8 mouse cellular contexts compared by ENCODE assay signal in genomic region chr15:98093121-98094011, GRCm38 (mm10). TPM values are rescaled to one million over a fixed set of nuclear protein-coding genes. Genes with fewer than 3 reads are reported as not detected.
DNase-seq lines count a peak whose midpoint lies in the region; ATAC-seq and TF ChIP-seq lines count a peak whose summit lies in the region.

TSS of gene Senp1 (minus strand) at chr15:98093744.

- H3K4me1 ChIP-seq in CH12.LX (ENCODE audit: control insufficient read depth in 1 of 2, insufficient read depth in 2 of 2), result peaks cover 5 to 41% of the 10 kb centered on the region in 2 experiments
- H3K4me1 ChIP-seq in forebrain, embryonic 12.5 days, result peaks cover 19% of the 10 kb centered on the region
- H3K4me1 ChIP-seq in heart, postnatal 0 days (ENCODE audit: control insufficient read depth, insufficient read depth), result peaks cover 13% of the 10 kb centered on the region
- peaks cover 8% of the 10 kb centered on the region; the same call in 1 of the 2 replicates for H3K4me1 ChIP-seq in liver, postnatal 0 days (ENCODE audit: insufficient read depth)
- peaks cover 12% of the 10 kb centered on the region for H3K4me1 ChIP-seq in neural tube, embryonic 14.5 days (ENCODE audit: control insufficient read depth, insufficient read depth, low read length)

- H3K4me2 ChIP-seq in CH12.LX (ENCODE audit: insufficient read depth, low read depth, poor library complexity, severe bottlenecking), result peak within 1 kb of the TSS; percentile 98
- H3K4me2 ChIP-seq in forebrain, embryonic 12.5 days, result peak within 1 kb of the TSS; percentile 78
- peak within 1 kb of the TSS; percentile 76 for H3K4me2 ChIP-seq in heart, postnatal 0 days (ENCODE audit: low read depth, low read length)
- peak within 1 kb of the TSS; percentile 77 for H3K4me2 ChIP-seq in liver, postnatal 0 days (ENCODE audit: low read depth, low read length)
- H3K4me2 ChIP-seq in neural tube, embryonic 14.5 days (ENCODE audit: low read depth, low read length), result peak within 1 kb of the TSS; percentile 64

- peak within 1 kb of the TSS; percentile 89 for H3K27ac ChIP-seq in CH12.LX (ENCODE audit: insufficient read depth, low read depth)
- peak within 1 kb of the TSS; percentile 91 for H3K27ac ChIP-seq in forebrain, embryonic 12.5 days
- H3K27ac ChIP-seq in heart, postnatal 0 days (ENCODE audit: low read depth), result peak within 1 kb of the TSS; percentile 97
- H3K27ac ChIP-seq in liver, postnatal 0 days (ENCODE audit: low read depth), result peak within 1 kb of the TSS; percentile 98
- H3K27ac ChIP-seq in neural tube, embryonic 14.5 days (ENCODE audit: low read depth, low read length), result peak within 1 kb of the TSS; percentile 85

- in situ Hi-C loops in CH12.LX (cut with MboI; ENCODE audit: low pct_ligation_motif_present, low pct_unique_long_range_greater_than_20kb, low sequenced_read_pairs), result loop anchor here (5.0 kb wide), 1 partner anchor 59 kb away; no protein-coding TSS in a partner anchor

- peaks cover 0 to 14% of the 10 kb centered on the region in 2 experiments for H3K36me3 ChIP-seq in CH12.LX (replicated peaks in 1 of 2; ENCODE audit: control insufficient read depth in 1 of 2, insufficient read depth in 1 of 2, low read length in 1 of 2)
- 0 out of 2 replicates have a peak, but pooled peaks cover 3% of the 10 kb centered on the region for H3K36me3 ChIP-seq in forebrain, embryonic 12.5 days (replicated peaks)
- no peaks in the 10 kb centered on the region for H3K36me3 ChIP-seq in heart, postnatal 0 days (replicated peaks; ENCODE audit: control insufficient read depth, insufficient read depth, low read length)
- no peaks in the 10 kb centered on the region for H3K36me3 ChIP-seq in liver, postnatal 0 days (replicated peaks; ENCODE audit: insufficient read depth, low read length)
- no peaks in the 10 kb centered on the region for H3K36me3 ChIP-seq in neural tube, embryonic 14.5 days (ENCODE audit: control insufficient read depth, insufficient read depth, low read length)

- peak; percentile 92 for TF ChIP-seq POLR2A in CH12.LX (IDR thresholded peaks at IDR 0.05; ENCODE audit: low read depth, low read length)

- TF ChIP-seq EP300 in CH12.LX (IDR thresholded peaks at IDR 0.05; ENCODE audit: low read length), result 0 out of 2 replicates have a peak, but pooled peaks have one; percentile 31
- TF ChIP-seq EP300 in heart, postnatal 0 days (IDR thresholded peaks at IDR 0.05; ENCODE audit: low read depth), result peak; percentile 62; the same call in 1 of the 2 replicates
- TF ChIP-seq EP300 in liver, postnatal 0 days (IDR thresholded peaks at IDR 0.05; ENCODE audit: low read depth), result peak; percentile 51; the same call in 1 of the 2 replicates

- WGBS in forebrain, embryonic 12.5 days, result under 1% methylated on average over 56 of the region's 58 CpGs
- under 1% methylated on average over 48 of the region's 58 CpGs for WGBS in heart, postnatal 0 days
- 1% methylated on average over 57 of the region's 58 CpGs for WGBS in large intestine, adult 2 months
- under 1% methylated on average over 48 of the region's 58 CpGs for WGBS in liver, postnatal 0 days (ENCODE audit: insufficient replicate concordance)
- under 1% methylated on average over 51 of the region's 58 CpGs for WGBS in neural tube, embryonic 14.5 days

- H3K79me2 ChIP-seq in CH12.LX (replicated peaks; ENCODE audit: control insufficient read depth, extremely low read depth, insufficient read depth, poor library complexity, severe bottlenecking), result peaks cover 39% of the 10 kb centered on the region

- DNase-seq in CH12.LX (ENCODE audit: extremely low read depth), result peak; percentile 95
- peak; percentile 85 for DNase-seq in c-Kit-positive CD71-positive TER-119-negative erythroid progenitor cells, embryonic 14.5 days (ENCODE audit: low read depth)
- DNase-seq in heart, postnatal 0 days (ENCODE audit: low spot score), result peak; percentile 93
- peak; percentile 62 for DNase-seq in large intestine, adult 2 months (ENCODE audit: low read depth, low spot score)
- peak; percentile 93 for DNase-seq in liver, postnatal 0 days
- peak; percentile 92 for DNase-seq in testis, postnatal 10 days (ENCODE audit: low spot score)

- ATAC-seq in forebrain, embryonic 12.5 days (ENCODE audit: low FRiP score), result peak; percentile 90
- peak; percentile 91 for ATAC-seq in heart, postnatal 0 days (ENCODE audit: insufficient read depth, low read depth)
- ATAC-seq in liver, postnatal 0 days, result peak; percentile 95
- ATAC-seq in neural tube, embryonic 14.5 days (ENCODE audit: low read depth), result peak; percentile 93

- H3K27me3 ChIP-seq in CH12.LX (replicated peaks), result no peaks in the 10 kb centered on the region
- H3K27me3 ChIP-seq in forebrain, embryonic 12.5 days, result no peaks in the 10 kb centered on the region
- no peaks in the 10 kb centered on the region for H3K27me3 ChIP-seq in heart, postnatal 0 days (ENCODE audit: control insufficient read depth, insufficient read depth, low read length)
- no peaks in the 10 kb centered on the region for H3K27me3 ChIP-seq in liver, postnatal 0 days (ENCODE audit: insufficient read depth, low read length)
- no peaks in the 10 kb centered on the region for H3K27me3 ChIP-seq in neural tube, embryonic 14.5 days (ENCODE audit: control insufficient read depth, insufficient read depth, low read length)

- H3K9ac ChIP-seq in CH12.LX (ENCODE audit: insufficient read depth, low read depth), result peak within 1 kb of the TSS; percentile 99
- H3K9ac ChIP-seq in forebrain, embryonic 12.5 days, result peak within 1 kb of the TSS; percentile 91
- H3K9ac ChIP-seq in heart, postnatal 0 days (replicated peaks; ENCODE audit: low read depth, low read length), result peak within 1 kb of the TSS; percentile 82
- peak within 1 kb of the TSS; percentile 97 for H3K9ac ChIP-seq in liver, postnatal 0 days (replicated peaks)
- H3K9ac ChIP-seq in neural tube, embryonic 14.5 days (replicated peaks; ENCODE audit: low read depth, low read length), result peak within 1 kb of the TSS; percentile 87

- dilution Hi-C loops in CH12.LX (cut with MboI; ENCODE audit: extremely low pct_ligation_motif_present, extremely low pct_unique_long_range_greater_than_20kb, low sequenced_read_pairs), result no loop called here

- no peak for TF ChIP-seq RAD21 in CH12.LX (IDR thresholded peaks at IDR 0.05; ENCODE audit: low read depth, low read length)

- TF ChIP-seq CTCF in CH12.LX (conservative IDR thresholded peaks at IDR 0.05 in 1 of 2, IDR thresholded peaks at IDR 0.05 in 1 of 2; ENCODE audit: low read depth in 2 of 2, low read length in 2 of 2), result no peak
- TF ChIP-seq CTCF in heart, postnatal 0 days (IDR thresholded peaks at IDR 0.05; ENCODE audit: low read depth), result no peak
- no peak for TF ChIP-seq CTCF in liver, postnatal 0 days (IDR thresholded peaks at IDR 0.05; ENCODE audit: low read depth)

- peaks cover 2% of the 10 kb centered on the region for H3K9me3 ChIP-seq in CH12.LX (replicated peaks; ENCODE audit: low read length)
- 0 out of 2 replicates have a peak, but pooled peaks cover 3% of the 10 kb centered on the region for H3K9me3 ChIP-seq in forebrain, embryonic 12.5 days
- no peaks in the 10 kb centered on the region for H3K9me3 ChIP-seq in heart, postnatal 0 days (replicated peaks; ENCODE audit: control insufficient read depth, low read length)
- H3K9me3 ChIP-seq in liver, postnatal 0 days (ENCODE audit: low read length), result no peaks in the 10 kb centered on the region
- no peaks in the 10 kb centered on the region for H3K9me3 ChIP-seq in neural tube, embryonic 14.5 days (ENCODE audit: control insufficient read depth, low read length)

- H3K4me3 ChIP-seq in CH12.LX (replicated peaks in 1 of 3; ENCODE audit: low read depth in 2 of 3, low read length in 2 of 3, poor library complexity in 1 of 3), result peak within 1 kb of the TSS; percentile 72 to 89 (median 86)
- H3K4me3 ChIP-seq in forebrain, embryonic 12.5 days (replicated peaks), result peak within 1 kb of the TSS; percentile 72
- peak within 1 kb of the TSS; percentile 91 for H3K4me3 ChIP-seq in heart, postnatal 0 days (ENCODE audit: low read depth, low read length)
- peak within 1 kb of the TSS; percentile 99 for H3K4me3 ChIP-seq in liver, postnatal 0 days (ENCODE audit: low read depth, low read length)
- H3K4me3 ChIP-seq in neural tube, embryonic 14.5 days (ENCODE audit: low read depth, low read length), result peak within 1 kb of the TSS; percentile 81

TF ChIP-seq in CH12.LX, 34 proteins besides CTCF, POLR2A, EP300 and RAD21 (continues in another document):
- peak; percentile 91; the same call in 1 of the 2 replicates for TF ChIP-seq E2F4 (IDR thresholded peaks at IDR 0.05; ENCODE audit: insufficient replicate concordance, low read depth, low read length)
- TF ChIP-seq KAT2A (IDR thresholded peaks at IDR 0.05; ENCODE audit: insufficient replicate concordance, low read length), result peak; percentile 88
- TF ChIP-seq USF2 (conservative IDR thresholded peaks at IDR 0.05; ENCODE audit: low read depth, low read length), result no peak
- peak; percentile 80; the same call in 1 of the 2 replicates for TF ChIP-seq TBP (conservative IDR thresholded peaks at IDR 0.05; ENCODE audit: low read depth, low read length)
- no peak; the same call in 1 of the 2 replicates for TF ChIP-seq MEF2A (IDR thresholded peaks at IDR 0.05; ENCODE audit: borderline replicate concordance, low read depth, low read length)
- TF ChIP-seq NELFE (IDR thresholded peaks at IDR 0.05; ENCODE audit: low read depth, low read length), result peak; percentile 54
- TF ChIP-seq JUN (IDR thresholded peaks at IDR 0.05; ENCODE audit: insufficient read depth, low read depth, low read length), result no peak
- TF ChIP-seq POLR2AphosphoS2 (IDR thresholded peaks at IDR 0.05; ENCODE audit: low read depth, low read length), result peak; percentile 76
- peak; percentile 82 for TF ChIP-seq IRF4 (IDR thresholded peaks at IDR 0.05; ENCODE audit: low read depth, low read length)
- no peak for TF ChIP-seq ZC3H11A (IDR thresholded peaks at IDR 0.05; ENCODE audit: low read depth, low read length)
- TF ChIP-seq MAFK (IDR thresholded peaks at IDR 0.05; ENCODE audit: insufficient replicate concordance, low read length), result no peak
- peak; percentile 88 for TF ChIP-seq HCFC1 (IDR thresholded peaks at IDR 0.05; ENCODE audit: low read depth, low read length)
- TF ChIP-seq SMC3 (IDR thresholded peaks at IDR 0.05; ENCODE audit: low read depth, low read length), result peak; percentile 4; the same call in 1 of the 2 replicates
- TF ChIP-seq MAX (IDR thresholded peaks at IDR 0.05; ENCODE audit: low read length), result peak; percentile 62; the same call in 1 of the 2 replicates

RNA-seq across cellular contexts. Expression of gene Senp1, which starts in this region (rescaled TPM):
- total RNA-seq in CH12.LX (2012; rRNA removed), result 14.9 and 17.1 TPM in 2 replicates
- total RNA-seq in CH12.LX (2014; rRNA removed), result 21.7 and 23.3 TPM in 2 replicates
- 32.3 and 38.5 TPM in 2 replicates for polyA plus RNA-seq in CH12.LX (2012; ENCODE audit: insufficient read length, low read depth)
- polyA plus RNA-seq in forebrain, embryonic 12.5 days (2016; fragmentation: Nextera tagmentation; extraction: Ambion mirVana), result 39.6 and 44.3 TPM in 2 replicates
- 13.3 and 16.7 TPM in 2 replicates for total RNA-seq in heart, postnatal 0 days (2014; rRNA removed; ENCODE audit: low replicate concordance)
- 8.0 and 10.1 TPM in 2 replicates for polyA plus RNA-seq in heart, postnatal 0 days (2015; fragmentation: Nextera tagmentation; extraction: Ambion mirVana)
- polyA plus RNA-seq in large intestine, adult 2 months (2012; rRNA removed), result 9.3 and 12.1 TPM in 2 replicates
- 4.7 and 6.7 TPM in 2 replicates for polyA plus RNA-seq in liver, postnatal 0 days (2015; fragmentation: Nextera tagmentation; extraction: Ambion mirVana)
- polyA plus RNA-seq in neural tube, embryonic 14.5 days (2014; fragmentation: Nextera tagmentation; extraction: Ambion mirVana), result 22.1 and 25.1 TPM in 2 replicates

Comparison
In these comparisons a context has a peak if more than half of its experiments do, and no peak if none do; other contexts are left out.
1. Peak in every context shown above with its lines: DNase-seq, ATAC-seq, H3K4me3 ChIP-seq and H3K27ac ChIP-seq.